Mouse (Mus musculus): ENCODE data around the gene Clrn1. TPM values are rescaled to one million over a fixed set of nuclear protein-coding genes. Genes with fewer than 3 reads are reported as not detected.
A peak's percentile ranks its signal among the peaks of the same experiment; 100 is the strongest.
"Not testable (repeated sequence)": the region's sequence is repeated elsewhere in the genome, so short reads cannot be mapped to it uniquely, and the experiment has no call there.

Clrn1 gene
- polyA plus RNA-seq, 1 experiment from 2014 or later: 0.95 TPM

DNA sequence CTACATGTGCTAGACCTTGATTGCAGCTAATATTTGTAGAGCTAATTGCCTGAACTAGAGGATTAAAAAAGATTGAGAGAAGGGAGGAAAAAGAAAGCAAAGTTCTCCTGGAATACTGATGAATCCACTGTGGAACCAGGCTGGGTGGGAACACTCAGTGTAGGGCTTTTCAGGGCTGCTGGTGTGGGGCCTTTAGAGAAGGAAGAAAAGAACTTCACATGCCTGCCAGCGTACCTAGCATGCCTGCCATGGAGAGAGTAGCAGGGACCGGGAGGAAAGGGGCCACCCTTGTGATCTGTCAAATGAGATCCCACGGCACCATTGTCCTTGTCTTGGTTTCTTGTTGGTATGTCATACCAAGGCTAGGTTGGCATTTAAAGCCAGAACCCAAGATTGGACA is 4.5 kb upstream of the Clrn1 start:
- no peak for ATAC-seq
- Histone ChIP-seq H3K4me2 (ENCODE audit: low read length) (no peak overlapping the region), H3K9me3 (replicated peaks; ENCODE audit: control insufficient read depth, low read length, poor library complexity, severe bottlenecking) (no peaks in the 10 kb centered on the region), H3K36me3 (ENCODE audit: control insufficient read depth, insufficient read depth, low read length) (no peaks in the 10 kb centered on the region), H3K9ac (ENCODE audit: low read depth, low read length) (no peak overlapping the region), H3K4me3 (ENCODE audit: low read depth, low read length) (no peak overlapping the region), H3K27ac (ENCODE audit: low read length) (no peak overlapping the region), H3K27me3 (ENCODE audit: control insufficient read depth, insufficient read depth, low read depth, low read length) (no peaks in the 10 kb centered on the region), H3K4me1 (ENCODE audit: control insufficient read depth, insufficient read depth, low read length) (no peaks in the 10 kb centered on the region)
- WGBS: 41% methylated on average over 3 of the region's 3 CpGs

- H3K4me2 ChIP-seq (ENCODE audit: low read length): no peak overlapping the region
- H3K9ac ChIP-seq (ENCODE audit: low read depth, low read length): no peak overlapping the region
- H3K4me1 ChIP-seq (ENCODE audit: control insufficient read depth, insufficient read depth, low read length): peaks cover under 1% of the 10 kb centered on the region
- peak; percentile 82 for ATAC-seq
- H3K27ac ChIP-seq (ENCODE audit: low read length): no peak overlapping the region
- no peaks in the 10 kb centered on the region for H3K27me3 ChIP-seq (ENCODE audit: control insufficient read depth, insufficient read depth, low read depth, low read length)
- no peaks in the 10 kb centered on the region for H3K36me3 ChIP-seq (ENCODE audit: control insufficient read depth, insufficient read depth, low read length)
- no peaks in the 10 kb centered on the region for H3K9me3 ChIP-seq (replicated peaks; ENCODE audit: control insufficient read depth, low read length, poor library complexity, severe bottlenecking)
- H3K4me3 ChIP-seq (ENCODE audit: low read depth, low read length): no peak overlapping the region
- WGBS: 64% methylated on average over 7 of the region's 7 CpGs
Observed at GRCm38 (mm10) chr3:58888131-58888715, 3.1 kb upstream of the Clrn1 start.

- H3K36me3 ChIP-seq (ENCODE audit: control insufficient read depth, insufficient read depth, low read length): no peaks in the 10 kb centered on the region
- H3K4me2 ChIP-seq (ENCODE audit: low read length): no peak overlapping the region
- ATAC-seq: no peak
- no peak overlapping the region for H3K27ac ChIP-seq (ENCODE audit: low read length)
- peaks cover 5% of the 10 kb centered on the region for H3K4me1 ChIP-seq (ENCODE audit: control insufficient read depth, insufficient read depth, low read length)
- no peaks in the 10 kb centered on the region for H3K27me3 ChIP-seq (ENCODE audit: control insufficient read depth, insufficient read depth, low read depth, low read length)
- H3K9me3 ChIP-seq (replicated peaks; ENCODE audit: control insufficient read depth, low read length, poor library complexity, severe bottlenecking): no peaks in the 10 kb centered on the region
- no peak overlapping the region for H3K4me3 ChIP-seq (ENCODE audit: low read depth, low read length)
- 81% methylated on average over 10 of the region's 10 CpGs for WGBS
- H3K9ac ChIP-seq (ENCODE audit: low read depth, low read length): no peak overlapping the region
Observed at GRCm38 (mm10) chr3:58887719-58888118, 2.6 kb upstream of the Clrn1 start.

- Histone ChIP-seq H3K36me3 (ENCODE audit: control insufficient read depth, insufficient read depth, low read length) (no peaks in the 10 kb centered on the region), H3K27me3 (ENCODE audit: control insufficient read depth, insufficient read depth, low read depth, low read length) (no peaks in the 10 kb centered on the region), H3K27ac (ENCODE audit: low read length) (no peak overlapping the region), H3K4me3 (ENCODE audit: low read depth, low read length) (no peak overlapping the region), H3K4me1 (ENCODE audit: control insufficient read depth, insufficient read depth, low read length) (peaks cover 7% of the 10 kb centered on the region), H3K9ac (ENCODE audit: low read depth, low read length) (no peak overlapping the region), H3K9me3 (replicated peaks; ENCODE audit: control insufficient read depth, low read length, poor library complexity, severe bottlenecking) (no peaks in the 10 kb centered on the region), H3K4me2 (ENCODE audit: low read length) (no peak overlapping the region)
- ATAC-seq: no peak
Observed at GRCm38 (mm10) chr3:58883511-58883907, 1.6 kb downstream of the Clrn1 start.

DNA sequence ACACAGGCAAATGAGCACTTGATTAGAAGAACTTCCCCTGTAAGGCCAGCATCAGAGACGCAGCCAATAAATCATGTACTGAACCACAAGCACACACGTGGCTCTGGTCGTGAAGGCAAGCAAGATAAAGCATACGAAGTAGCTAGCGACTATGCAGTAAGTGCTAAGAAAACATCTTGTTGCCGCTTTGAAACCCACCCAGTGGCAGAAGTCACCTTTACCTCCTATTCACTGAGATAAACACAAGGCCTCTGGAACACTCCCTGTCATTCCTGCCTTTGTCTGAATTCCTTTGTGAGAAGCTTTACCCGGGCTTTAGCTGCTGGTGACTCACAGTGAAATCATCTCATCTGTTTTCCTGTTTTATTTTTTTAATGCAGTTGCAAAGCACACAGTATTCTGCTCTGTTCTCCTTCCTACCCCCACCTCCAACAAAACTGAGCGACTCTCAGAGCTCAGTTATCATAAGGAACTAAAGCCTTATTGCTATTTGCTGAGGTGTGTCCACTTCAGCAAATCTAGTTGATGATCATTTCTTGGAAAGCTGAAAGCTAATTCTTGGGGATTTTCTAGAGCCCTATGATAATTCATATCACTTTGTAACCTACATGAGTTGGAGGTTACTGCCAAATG is 2.1 kb downstream of the Clrn1 start:
- Histone ChIP-seq H3K4me2 (ENCODE audit: low read length) (no peak overlapping the region), H3K4me3 (ENCODE audit: low read depth, low read length) (no peak overlapping the region), H3K9me3 (replicated peaks; ENCODE audit: control insufficient read depth, low read length, poor library complexity, severe bottlenecking) (no peaks in the 10 kb centered on the region), H3K27ac (ENCODE audit: low read length) (peak overlapping the region; percentile 46; the same call in 1 of the 2 replicates), H3K27me3 (ENCODE audit: control insufficient read depth, insufficient read depth, low read depth, low read length) (no peaks in the 10 kb centered on the region), H3K9ac (ENCODE audit: low read depth, low read length) (peak overlapping the region; percentile 27; the same call in 1 of the 2 replicates), H3K4me1 (ENCODE audit: control insufficient read depth, insufficient read depth, low read length) (peaks cover 7% of the 10 kb centered on the region), H3K36me3 (ENCODE audit: control insufficient read depth, insufficient read depth, low read length) (no peaks in the 10 kb centered on the region)
- 19% methylated on average over 8 of the region's 8 CpGs for WGBS
- peak; percentile 52; the same call in 1 of the 2 replicates for ATAC-seq

- H3K27me3 ChIP-seq (ENCODE audit: control insufficient read depth, insufficient read depth, low read depth, low read length): no peaks in the 10 kb centered on the region
- ATAC-seq: no peak
- H3K4me2 ChIP-seq (ENCODE audit: low read length): no peak overlapping the region
- H3K4me1 ChIP-seq (ENCODE audit: control insufficient read depth, insufficient read depth, low read length): peaks cover 7% of the 10 kb centered on the region
- H3K9ac ChIP-seq (ENCODE audit: low read depth, low read length): no peak overlapping the region
- H3K36me3 ChIP-seq (ENCODE audit: control insufficient read depth, insufficient read depth, low read length): no peaks in the 10 kb centered on the region
- WGBS: 73% methylated on average over 1 of the region's 1 CpGs
- H3K4me3 ChIP-seq (ENCODE audit: low read depth, low read length): no peak overlapping the region
- no peak overlapping the region for H3K27ac ChIP-seq (ENCODE audit: low read length)
- H3K9me3 ChIP-seq (replicated peaks; ENCODE audit: control insufficient read depth, low read length, poor library complexity, severe bottlenecking): no peaks in the 10 kb centered on the region
Observed at GRCm38 (mm10) chr3:58881016-58881415, 4.1 kb downstream of the Clrn1 start.

GRCm38 (mm10) chr3:58880181-58880580 is 5.0 kb downstream of the Clrn1 start:
- no peak overlapping the region for H3K27ac ChIP-seq (ENCODE audit: low read length)
- peaks cover 7% of the 10 kb centered on the region for H3K4me1 ChIP-seq (ENCODE audit: control insufficient read depth, insufficient read depth, low read length)
- H3K9ac ChIP-seq (ENCODE audit: low read depth, low read length): no peak overlapping the region
- no peaks in the 10 kb centered on the region for H3K36me3 ChIP-seq (ENCODE audit: control insufficient read depth, insufficient read depth, low read length)
- H3K9me3 ChIP-seq (replicated peaks; ENCODE audit: control insufficient read depth, low read length, poor library complexity, severe bottlenecking): no peaks in the 10 kb centered on the region
- ATAC-seq: no peak
- H3K4me3 ChIP-seq (ENCODE audit: low read depth, low read length): no peak overlapping the region
- 86% methylated on average over 2 of the region's 2 CpGs for WGBS
- H3K27me3 ChIP-seq (ENCODE audit: control insufficient read depth, insufficient read depth, low read depth, low read length): no peaks in the 10 kb centered on the region
- H3K4me2 ChIP-seq (ENCODE audit: low read length): no peak overlapping the region

GRCm38 (mm10) chr3:58871882-58872281 is 13.3 kb downstream of the Clrn1 start:
- not testable (repeated sequence) for H3K36me3 ChIP-seq (ENCODE audit: control insufficient read depth, insufficient read depth, low read length); H3K4me1 ChIP-seq (ENCODE audit: control insufficient read depth, insufficient read depth, low read length); H3K27me3 ChIP-seq (ENCODE audit: control insufficient read depth, insufficient read depth, low read depth, low read length); H3K9me3 ChIP-seq (replicated peaks; ENCODE audit: control insufficient read depth, low read length, poor library complexity, severe bottlenecking); H3K4me2 ChIP-seq (ENCODE audit: low read length); H3K9ac ChIP-seq (ENCODE audit: low read depth, low read length); H3K4me3 ChIP-seq (ENCODE audit: low read depth, low read length); ATAC-seq; H3K27ac ChIP-seq (ENCODE audit: low read length)
- 79% methylated on average over 2 of the region's 2 CpGs for WGBS

DNA sequence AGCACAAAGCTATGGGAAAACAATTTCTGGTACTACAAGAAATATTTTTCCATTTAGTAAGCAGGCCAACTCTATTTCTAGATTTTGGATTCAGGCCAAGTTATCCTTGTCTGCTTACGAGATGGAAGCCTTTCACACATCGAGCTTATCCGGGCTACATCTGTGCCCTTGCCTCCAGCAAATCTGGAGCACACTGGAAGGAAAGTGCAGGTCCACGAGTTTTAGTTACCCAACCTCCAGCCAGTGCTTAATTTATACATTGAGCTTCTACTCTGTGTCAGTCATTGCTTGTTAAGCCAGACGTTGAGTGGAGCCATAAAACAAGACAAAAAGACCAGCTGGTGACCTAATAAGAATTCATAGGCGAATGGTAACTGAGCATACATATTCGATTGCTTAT is 19.4 kb downstream of the Clrn1 start:
- Histone ChIP-seq H3K9me3 (replicated peaks; ENCODE audit: control insufficient read depth, low read length, poor library complexity, severe bottlenecking) (no peaks in the 10 kb centered on the region), H3K4me1 (ENCODE audit: control insufficient read depth, insufficient read depth, low read length) (no peaks in the 10 kb centered on the region), H3K4me2 (ENCODE audit: low read length) (no peak overlapping the region), H3K36me3 (ENCODE audit: control insufficient read depth, insufficient read depth, low read length) (no peaks in the 10 kb centered on the region), H3K9ac (ENCODE audit: low read depth, low read length) (no peak overlapping the region), H3K4me3 (ENCODE audit: low read depth, low read length) (no peak overlapping the region), H3K27me3 (ENCODE audit: control insufficient read depth, insufficient read depth, low read depth, low read length) (no peaks in the 10 kb centered on the region), H3K27ac (ENCODE audit: low read length) (no peak overlapping the region)
- WGBS: 31% methylated on average over 7 of the region's 7 CpGs
- ATAC-seq: no peak

Measured in midbrain, embryonic 16.5 days (tissue).